Mouse (Mus musculus): ENCODE data around the gene Sik1.

- TF ChIP-seq TCF3 (IDR thresholded peaks at IDR 0.05; ENCODE audit: insufficient read length, low read depth) (no peak), POLR2A (IDR thresholded peaks at IDR 0.05; ENCODE audit: insufficient read length, low read depth) (no peak), MAX (IDR thresholded peaks at IDR 0.05; ENCODE audit: low read depth) (no peak), MYOD1 (IDR thresholded peaks at IDR 0.05; ENCODE audit: control insufficient read depth in 1 of 3, insufficient read length in 2 of 3, low read depth in 2 of 3) (no peak), POLR2AphosphoS2 (IDR thresholded peaks at IDR 0.05; ENCODE audit: insufficient read length, low read depth) (no peak), USF1 (IDR thresholded peaks at IDR 0.05; ENCODE audit: low read depth) (no peak), MYOG (IDR thresholded peaks at IDR 0.05; ENCODE audit: control insufficient read depth in 1 of 3, insufficient read depth in 1 of 3, insufficient read length in 2 of 3, low read depth in 2 of 3) (no peak), TCF12 (IDR thresholded peaks at IDR 0.05; ENCODE audit: insufficient read depth, poor library complexity, severe bottlenecking) (no peak), CEBPB (IDR thresholded peaks at IDR 0.05; ENCODE audit: insufficient read depth, poor library complexity, severe bottlenecking) (no peak), E2F4 (IDR thresholded peaks at IDR 0.05; ENCODE audit: insufficient read depth) (no peak)
Observed at GRCm38 (mm10) chr17:31820099-31820846, 35.3 kb downstream of the Sik1 start.

All from myocyte (in vitro differentiated cells).